Mouse (Mus musculus): Measurements from ENCODE around the gene Anks1.

GRCm38 (mm10) chr17:28008565-28008981, 99.5 kb downstream of the Anks1 start:
- TF ChIP-seq POLR2A (IDR thresholded peaks at IDR 0.05; ENCODE audit: borderline replicate concordance, extremely low read depth, insufficient read depth, insufficient read length, poor library complexity, severe bottlenecking) (no peak), CTCF (IDR thresholded peaks at IDR 0.05; ENCODE audit: borderline replicate concordance, extremely low read depth, insufficient read depth, insufficient read length) (no peak)
